Mouse (Mus musculus) frontal cortex, adult 2 months (tissue): ENCODE data around the gene Klk1. TPM values are rescaled to one million over a fixed set of nuclear protein-coding genes. Genes with fewer than 3 reads are reported as not detected.
A peak's percentile ranks its signal among the peaks of the same experiment; 100 is the strongest.
"Not testable (repeated sequence)": the region's sequence is repeated elsewhere in the genome, so short reads cannot be mapped to it uniquely, and the experiment has no call there.

ENCODE experiments used
- DNase-seq, 2 experiments: peaks; one replicate each; pipeline ENCODE4 v3.0.0; 2022; ENCODE audit warnings: low spot score in 1 of 2; ENCODE audit errors: extremely low spot score in 1 of 2
- polyA plus RNA-seq: library from polyadenylated mRNA; depleted of rRNA; stranded (reverse); fragments of >200 nt; gene quantifications from 2 replicates; pipeline ENCODE4 v1.2.3, GENCODE M21; 2012; rRNA removed

Klk1 gene
- 0.25 TPM in 1 of 2 replicates, not detected in the other for polyA plus RNA-seq

GRCm38 (mm10) chr7:44225076-44225475 is at the start of gene Klk1:
Klk1 (plus strand) TSS chr7:44225360.
- no peak for DNase-seq

GRCm38 (mm10) chr7:44179299-44180045 is 45.7 kb upstream of the Klk1 start:
- no peak for DNase-seq

- not testable (repeated sequence) for DNase-seq
These were observed 38.6 kb upstream of the Klk1 start for GRCm38 (mm10) chr7:44186516-44186915.

GRCm38 (mm10) chr7:44187936-44188335 is 37.2 kb upstream of the Klk1 start, which contains the start of gene Klk1b24:
Klk1b24 (plus strand) TSS chr7:44188236.
- not testable (repeated sequence) for DNase-seq

- DNase-seq = not testable (repeated sequence)
These were observed 31.7 kb upstream of the Klk1 start for GRCm38 (mm10) chr7:44193466-44193865.

- DNase-seq = no peak
These were observed 27.3 kb upstream of the Klk1 start, which contains the start of gene Klk1b3 for GRCm38 (mm10) chr7:44197891-44198290. Klk1b3 (plus strand) TSS chr7:44198191.

GRCm38 (mm10) chr7:44207135-44207534 is 18.0 kb upstream of the Klk1 start, which contains the start of gene Klk1b4:
Klk1b4 (plus strand) TSS chr7:44207435.
- DNase-seq = not testable (repeated sequence)

GRCm38 (mm10) chr7:44208307-44208706 is 16.9 kb upstream of the Klk1 start:
- DNase-seq = no peak

- no peak for DNase-seq
These were observed 9.5 kb upstream of the Klk1 start, which contains the start of gene Klk1b5 for GRCm38 (mm10) chr7:44215645-44216044. Klk1b5 (plus strand) TSS chr7:44215945.

- DNase-seq = not testable (repeated sequence)
These were observed 3.6 kb upstream of the Klk1 start for GRCm38 (mm10) chr7:44221601-44222000.

- DNase-seq = not testable (repeated sequence)
These were observed 2.8 kb upstream of the Klk1 start for GRCm38 (mm10) chr7:44222335-44222734.

- no peak for DNase-seq
These were observed 10.7 kb downstream of the Klk1 start, which contains the start of gene Gm36864 for GRCm38 (mm10) chr7:44235909-44236308. Gm36864 (plus strand) TSS chr7:44236177.

- DNase-seq = no peak
These were observed 14.8 kb downstream of the Klk1 start for GRCm38 (mm10) chr7:44239913-44240312.

GRCm38 (mm10) chr7:44240712-44241111 is 15.6 kb downstream of the Klk1 start:
- DNase-seq = no peak

GRCm38 (mm10) chr7:44241163-44241562 is 16.0 kb downstream of the Klk1 start:
- no peak for DNase-seq

- DNase-seq = no peak
These were observed 18.9 kb downstream of the Klk1 start for GRCm38 (mm10) chr7:44244080-44244479.

- peak; percentile 83 to 92 for DNase-seq
These were observed 21.2 kb downstream of the Klk1 start, which contains the start of the genes 1700028J19Rik and 2410002F23Rik for GRCm38 (mm10) chr7:44246055-44246983. 1700028J19Rik (minus strand) TSS chr7:44246695. 2410002F23Rik (plus strand) TSS chr7:44246722.

- DNase-seq = peak; percentile 32 to 48
These were observed 21.9 kb downstream of the Klk1 start for GRCm38 (mm10) chr7:44246984-44247470.

GRCm38 (mm10) chr7:44247971-44248370 is 22.8 kb downstream of the Klk1 start:
- no peak for DNase-seq

GRCm38 (mm10) chr7:44249248-44249647 is 24.1 kb downstream of the Klk1 start:
- no peak for DNase-seq
